Mouse (Mus musculus) kidney, postnatal 14 days (tissue): ENCODE data around the gene Dmgdh.
A peak's percentile ranks its signal among the peaks of the same experiment; 100 is the strongest.

Experiments
- DNase-seq: peaks from one replicate; pipeline ENCODE4 v3.0.0; 2022; ENCODE audit warnings: mixed read lengths

The Dmgdh gene

DNA sequence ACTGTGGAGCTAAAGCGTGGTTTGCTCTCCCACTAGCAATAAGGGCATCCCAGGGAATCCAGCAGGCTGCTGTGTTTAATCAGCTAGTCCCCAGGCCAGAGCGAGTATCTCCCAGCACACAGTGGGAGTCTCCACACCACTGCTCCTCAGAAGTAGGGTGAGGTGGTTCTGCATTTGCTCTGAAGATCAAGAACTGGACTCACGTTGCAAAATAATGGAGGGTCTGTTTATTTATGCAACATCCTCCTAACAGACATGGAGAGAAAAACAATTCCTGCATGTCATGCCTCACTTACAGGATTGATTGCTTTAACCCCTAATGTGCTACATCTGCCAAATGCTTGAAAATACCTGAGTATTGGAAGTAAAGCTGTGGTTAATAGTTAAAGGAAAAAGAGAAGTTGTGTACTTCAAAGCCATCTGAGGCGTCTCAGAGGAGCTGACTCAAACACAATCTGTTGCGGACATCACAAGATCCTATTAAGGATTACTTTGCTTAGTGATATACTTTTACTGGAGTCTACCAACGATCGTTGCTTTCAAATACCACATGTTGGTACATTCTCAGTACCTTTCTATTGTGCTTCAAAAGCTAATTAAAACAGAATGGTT, 99.6 kb downstream of the Dmgdh start:
- DNase-seq = peak; percentile 7

- DNase-seq = no peak
These were observed 108.6 kb downstream of the Dmgdh start for GRCm38 (mm10) chr13:93782823-93783222.

GRCm38 (mm10) chr13:93785329-93785728, 111.1 kb downstream of the Dmgdh start:
- no peak for DNase-seq

DNA sequence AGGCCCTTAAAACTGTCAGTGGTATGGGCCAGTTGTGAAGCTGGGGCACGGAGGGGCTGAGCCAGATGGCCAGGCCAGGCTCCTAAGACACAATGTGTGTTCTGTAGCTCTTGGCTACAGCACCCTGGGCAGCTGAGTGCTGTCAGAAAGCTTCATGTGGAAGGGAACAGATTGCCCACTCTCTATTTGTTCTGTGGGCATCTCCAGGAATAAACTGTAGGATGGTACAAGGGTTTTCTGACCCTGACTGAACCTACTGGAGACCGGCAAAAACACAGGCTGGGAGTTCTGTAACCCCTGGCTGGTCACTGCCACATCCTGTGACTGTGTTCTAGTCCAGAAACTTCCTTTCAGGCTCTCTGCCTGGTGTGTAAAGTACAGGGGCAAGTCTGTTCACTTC, 111.8 kb downstream of the Dmgdh start:
- DNase-seq = no peak

DNA sequence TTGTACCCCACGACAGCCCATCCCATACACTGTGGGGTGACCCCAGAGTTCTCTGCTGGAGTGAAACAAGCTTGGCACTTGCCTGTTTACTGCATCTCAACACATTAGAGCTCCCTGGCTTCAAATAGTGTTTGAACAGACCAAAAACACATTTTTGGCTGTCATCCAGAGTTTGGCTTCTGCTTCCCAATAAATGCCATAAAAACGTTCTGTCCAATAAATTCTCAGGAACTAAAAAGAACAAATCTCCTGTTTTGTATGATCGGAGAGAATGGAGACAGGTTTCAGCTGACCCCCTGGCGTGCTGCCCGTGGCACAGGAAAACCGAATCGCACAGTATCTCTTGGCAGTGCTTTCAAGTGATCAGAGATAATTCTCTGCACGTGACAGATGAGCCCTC, 113.4 kb downstream of the Dmgdh start:
- DNase-seq = peak; percentile 25

DNA sequence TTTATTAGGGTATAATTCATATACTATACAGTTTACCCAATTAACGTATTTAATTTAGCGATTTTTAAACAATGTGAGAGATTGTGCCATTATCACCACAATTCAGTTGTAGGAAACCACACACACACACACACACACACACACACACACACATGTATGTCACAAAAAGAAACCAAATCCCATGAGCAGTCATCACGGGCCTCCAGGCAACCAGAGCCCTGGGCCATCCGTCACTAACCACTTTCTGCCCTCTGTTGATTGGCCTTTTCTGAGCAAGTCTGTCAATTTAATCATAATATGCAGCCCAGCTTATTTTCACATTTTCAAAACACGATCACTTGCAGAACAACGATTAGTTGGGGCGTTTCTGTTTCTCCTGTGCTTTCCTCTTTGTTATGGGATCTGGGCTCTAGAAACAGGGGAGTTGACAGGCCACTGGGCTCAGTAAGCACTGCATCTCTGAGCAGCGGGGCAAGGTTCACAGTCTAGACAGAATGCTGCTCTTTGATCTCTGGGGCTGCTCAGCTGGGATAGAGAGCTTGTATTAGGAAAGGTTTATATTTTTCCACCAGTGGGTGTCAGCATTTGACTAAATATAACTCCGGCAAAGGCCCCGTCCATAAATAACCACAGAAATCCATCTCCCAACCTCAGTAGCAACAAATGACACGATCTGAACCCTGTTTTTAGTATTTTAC, 118.9 kb downstream of the Dmgdh start:
- DNase-seq = peak; percentile 80

- no peak for DNase-seq
These were observed 119.5 kb downstream of the Dmgdh start for GRCm38 (mm10) chr13:93793643-93794182.

DNA sequence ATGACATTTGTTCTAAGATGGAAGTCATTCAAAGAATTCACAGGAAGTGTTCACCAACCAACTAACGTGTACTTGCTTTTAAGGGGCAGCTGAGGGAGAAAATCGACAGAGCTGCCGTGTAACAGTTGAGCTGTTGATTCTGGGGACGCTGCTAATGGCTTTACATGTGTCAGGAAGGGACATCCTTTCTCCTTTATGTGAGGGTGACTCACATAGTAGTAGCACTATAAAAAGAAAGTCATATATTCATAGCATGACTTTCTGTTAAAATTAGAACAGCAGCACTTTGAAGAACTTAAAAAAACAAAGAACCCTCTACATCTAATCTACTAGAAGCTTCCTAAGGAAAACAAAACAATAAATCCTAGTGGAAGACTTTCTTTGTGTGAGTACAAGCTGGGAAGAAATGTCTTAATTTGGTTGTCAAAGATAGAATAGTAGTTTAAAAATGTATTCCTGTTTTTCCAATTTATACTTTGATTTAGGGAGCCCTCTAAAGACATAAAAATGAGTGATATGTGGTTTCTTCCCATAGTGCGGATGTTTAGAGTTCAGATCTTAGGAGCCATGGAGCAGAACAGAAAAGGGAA, 122.9 kb downstream of the Dmgdh start:
- no peak for DNase-seq
